Mouse (Mus musculus): ENCODE data around the gene Stambp. TPM values are rescaled to one million over a fixed set of nuclear protein-coding genes. Genes with fewer than 3 reads are reported as not detected.
A peak's percentile ranks its signal among the peaks of the same experiment; 100 is the strongest.

The Stambp gene
- polyA plus RNA-seq, 1 experiment from 2014 or later, result 30.7 TPM

DNA sequence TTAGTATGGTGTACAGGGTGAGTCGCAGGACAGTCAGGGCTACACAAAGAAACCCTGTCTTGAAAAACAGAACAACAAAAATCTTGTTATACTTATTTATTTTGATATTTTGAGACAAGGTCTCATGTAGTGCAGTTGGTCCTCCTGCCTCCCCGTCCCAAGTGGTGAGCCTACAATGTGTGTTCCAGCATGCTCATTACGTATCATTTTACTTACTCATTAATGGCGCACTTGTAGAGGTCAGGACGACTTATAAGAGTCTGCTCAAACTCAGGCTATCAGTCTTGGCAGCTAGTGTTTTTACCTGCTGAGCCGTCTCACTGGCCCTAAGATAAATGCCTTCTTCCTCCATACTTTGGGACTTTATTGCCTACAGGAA is 65.4 kb downstream of the Stambp start:
- Histone ChIP-seq H3K9ac (replicated peaks; ENCODE audit: low read depth) (no peak overlapping the region), H3K27me3 (replicated peaks; ENCODE audit: insufficient read depth, low read length) (no peaks in the 10 kb centered on the region), H3K36me3 (ENCODE audit: insufficient read depth, low read length) (no peaks in the 10 kb centered on the region), H3K4me2 (replicated peaks; ENCODE audit: low read depth, low read length) (peak overlapping the region; percentile 77), H3K9me3 (ENCODE audit: low read length) (no peaks in the 10 kb centered on the region), H3K4me1 (ENCODE audit: insufficient read depth, low read depth, low read length) (peaks cover 4% of the 10 kb centered on the region; the same call in 1 of the 2 replicates), H3K27ac (ENCODE audit: low read length) (peak overlapping the region; percentile 71), H3K4me3 (ENCODE audit: low read depth, low read length) (peak overlapping the region; percentile 67)
- DNase-seq (ENCODE audit: low spot score) (no peak), ATAC-seq (0 out of 2 replicates have a peak, but pooled peaks have one; percentile 5)
- TF ChIP-seq EP300 (IDR thresholded peaks at IDR 0.05) (no peak), CTCF (IDR thresholded peaks at IDR 0.05) (no peak)
- 15% methylated on average over 6 of the region's 6 CpGs for WGBS

DNA sequence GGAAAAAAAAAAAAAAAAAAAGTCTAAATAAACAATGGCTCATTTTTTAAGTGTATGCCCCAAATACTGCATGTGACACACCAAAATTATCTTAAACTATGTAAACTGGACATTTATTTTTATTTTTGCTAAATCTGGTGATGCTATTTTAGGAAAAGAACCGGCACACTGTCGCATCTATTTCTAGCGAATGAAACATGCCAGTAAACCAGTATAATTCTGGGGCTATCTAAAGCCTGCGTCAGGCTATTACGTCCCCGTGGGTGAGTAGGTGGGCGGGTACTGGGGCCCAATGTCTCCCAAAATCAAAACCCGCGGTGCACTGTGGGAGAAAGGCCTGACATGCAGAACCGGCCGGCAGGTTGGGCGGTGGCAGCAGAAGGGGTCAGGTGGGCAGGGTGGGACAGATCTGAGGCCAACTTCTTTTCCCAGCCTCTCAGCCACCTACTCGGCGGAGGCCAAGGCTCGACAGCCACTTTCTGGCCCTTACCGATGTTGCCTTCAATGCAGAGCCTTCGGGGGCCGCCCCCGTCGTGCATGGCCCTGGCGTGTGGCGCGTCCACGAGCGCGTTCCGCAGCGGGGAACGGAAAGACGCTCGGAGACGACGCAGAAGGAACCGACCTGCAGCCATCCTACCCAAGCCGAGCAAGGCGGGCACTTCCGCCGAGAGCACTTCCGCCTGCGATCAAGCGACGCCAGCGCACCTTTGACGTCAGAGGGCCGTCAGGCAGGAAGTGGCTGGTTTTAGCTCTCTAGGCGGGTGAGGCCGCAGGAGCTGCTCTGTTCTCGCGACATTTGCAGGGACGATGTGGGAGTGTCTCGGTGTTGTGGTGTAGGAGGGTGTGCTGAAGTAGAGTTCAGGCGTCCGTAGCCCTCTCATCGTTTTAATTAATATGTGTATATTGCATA is 66.0 kb downstream of the Stambp start, which contains the start of gene Dguok:
Dguok (minus strand) TSS at position 712 of the 910 bp plus-strand sequence.
- under 1% methylated on average over 54 of the region's 54 CpGs for WGBS
- Histone ChIP-seq H3K4me2 (replicated peaks; ENCODE audit: low read depth, low read length) (peak within 1 kb of the TSS; percentile 77), H3K9ac (replicated peaks; ENCODE audit: low read depth) (peak within 1 kb of the TSS; percentile 60), H3K4me3 (ENCODE audit: low read depth, low read length) (peak within 1 kb of the TSS; percentile 67), H3K4me1 (ENCODE audit: insufficient read depth, low read depth, low read length) (peaks cover 4% of the 10 kb centered on the region; the same call in 1 of the 2 replicates), H3K27me3 (replicated peaks; ENCODE audit: insufficient read depth, low read length) (no peaks in the 10 kb centered on the region), H3K27ac (ENCODE audit: low read length) (peak within 1 kb of the TSS; percentile 96), H3K9me3 (ENCODE audit: low read length) (no peaks in the 10 kb centered on the region), H3K36me3 (ENCODE audit: insufficient read depth, low read length) (no peaks in the 10 kb centered on the region)
- DNase-seq (ENCODE audit: low spot score), result peak; percentile 100
- TF ChIP-seq EP300 (IDR thresholded peaks at IDR 0.05), result peak; percentile 74
- TF ChIP-seq CTCF (IDR thresholded peaks at IDR 0.05), result no peak
- ATAC-seq, result peak; percentile 98

DNA sequence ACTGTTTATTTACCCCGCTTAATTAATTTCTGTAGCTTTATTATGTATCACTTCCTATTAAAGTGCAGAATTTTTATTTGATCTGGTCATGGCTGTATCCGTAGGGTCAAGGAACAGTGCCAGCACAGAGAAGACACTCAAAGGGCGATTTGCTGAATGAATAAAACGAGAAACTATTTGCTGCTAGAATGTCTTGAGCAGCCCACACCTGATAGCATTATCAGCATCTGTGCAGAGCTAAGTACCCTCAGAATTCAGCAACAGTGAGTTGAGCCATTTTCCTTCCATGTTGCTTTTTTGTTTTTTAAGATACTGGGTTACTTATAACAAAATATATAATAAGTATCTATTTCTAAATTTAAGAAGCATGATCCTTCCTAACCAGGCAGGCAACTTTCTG is 67.0 kb downstream of the Stambp start:
- Histone ChIP-seq H3K27ac (ENCODE audit: low read length) (0 out of 2 replicates have a peak overlapping the region, but pooled peaks have one; percentile 96), H3K36me3 (ENCODE audit: insufficient read depth, low read length) (no peaks in the 10 kb centered on the region), H3K9me3 (ENCODE audit: low read length) (no peaks in the 10 kb centered on the region), H3K4me2 (replicated peaks; ENCODE audit: low read depth, low read length) (no peak overlapping the region), H3K9ac (replicated peaks; ENCODE audit: low read depth) (no peak overlapping the region), H3K4me3 (ENCODE audit: low read depth, low read length) (no peak overlapping the region), H3K4me1 (ENCODE audit: insufficient read depth, low read depth, low read length) (peaks cover 4% of the 10 kb centered on the region; the same call in 1 of the 2 replicates), H3K27me3 (replicated peaks; ENCODE audit: insufficient read depth, low read length) (no peaks in the 10 kb centered on the region)
- TF ChIP-seq EP300 (IDR thresholded peaks at IDR 0.05) (no peak), CTCF (IDR thresholded peaks at IDR 0.05) (no peak)
- WGBS, result 85% methylated on average over 4 of the region's 4 CpGs
- ATAC-seq (no peak), DNase-seq (ENCODE audit: low spot score) (no peak)

DNA sequence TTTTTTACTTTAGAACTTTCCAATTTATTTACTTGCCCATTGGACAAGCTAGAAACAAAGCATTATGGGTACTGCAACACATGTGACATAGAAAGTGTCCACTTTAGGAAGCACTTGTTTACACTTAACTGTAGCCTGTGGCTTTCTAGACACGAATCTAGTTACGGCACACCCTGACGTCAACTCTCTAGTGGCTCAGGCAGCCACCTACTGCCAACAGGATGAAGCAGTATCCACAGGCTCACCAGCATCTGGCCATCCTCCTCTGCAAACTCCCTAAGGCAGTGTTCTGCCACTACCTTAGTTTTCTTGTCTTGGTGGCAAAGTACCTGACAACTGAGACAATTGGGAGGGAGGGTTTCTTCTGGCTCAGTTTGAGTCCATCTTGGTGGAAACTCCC is 69.2 kb downstream of the Stambp start:
- H3K4me1 ChIP-seq (ENCODE audit: insufficient read depth, low read depth, low read length), result peaks cover 4% of the 10 kb centered on the region; the same call in 1 of the 2 replicates
- H3K27ac ChIP-seq (ENCODE audit: low read length), result no peak overlapping the region
- no peaks in the 10 kb centered on the region for H3K36me3 ChIP-seq (ENCODE audit: insufficient read depth, low read length)
- TF ChIP-seq EP300 (IDR thresholded peaks at IDR 0.05), result no peak
- no peak for TF ChIP-seq CTCF (IDR thresholded peaks at IDR 0.05)
- no peak overlapping the region for H3K4me3 ChIP-seq (ENCODE audit: low read depth, low read length)
- no peak overlapping the region for H3K9ac ChIP-seq (replicated peaks; ENCODE audit: low read depth)
- no peaks in the 10 kb centered on the region for H3K9me3 ChIP-seq (ENCODE audit: low read length)
- 42% methylated on average over 3 of the region's 3 CpGs for WGBS
- H3K4me2 ChIP-seq (replicated peaks; ENCODE audit: low read depth, low read length), result no peak overlapping the region
- H3K27me3 ChIP-seq (replicated peaks; ENCODE audit: insufficient read depth, low read length), result no peaks in the 10 kb centered on the region
- DNase-seq (ENCODE audit: low spot score) (no peak), ATAC-seq (no peak)

DNA sequence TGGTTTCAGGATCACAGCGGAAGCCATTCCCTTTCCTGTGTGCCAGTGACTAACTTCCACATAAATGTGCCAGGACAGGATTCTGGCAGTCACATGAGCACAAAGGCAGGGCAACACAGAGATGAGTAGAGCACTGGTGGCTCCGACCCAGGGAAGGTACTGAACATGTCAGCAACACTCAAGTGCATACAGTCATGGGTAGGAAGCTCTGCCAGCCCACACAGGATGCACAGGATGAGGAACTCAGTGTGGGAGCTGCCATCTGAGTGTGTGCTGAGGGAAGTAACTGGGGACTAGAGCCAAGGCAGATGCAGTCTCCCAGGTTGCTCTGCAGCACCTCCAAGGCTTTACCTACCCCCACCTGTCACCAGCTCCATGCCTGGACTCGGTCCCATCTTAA is 69.9 kb downstream of the Stambp start:
- Histone ChIP-seq H3K27me3 (replicated peaks; ENCODE audit: insufficient read depth, low read length) (no peaks in the 10 kb centered on the region), H3K9ac (replicated peaks; ENCODE audit: low read depth) (no peak overlapping the region), H3K27ac (ENCODE audit: low read length) (0 out of 2 replicates have a peak overlapping the region, but pooled peaks have one; percentile 32), H3K9me3 (ENCODE audit: low read length) (no peaks in the 10 kb centered on the region), H3K4me3 (ENCODE audit: low read depth, low read length) (no peak overlapping the region), H3K36me3 (ENCODE audit: insufficient read depth, low read length) (no peaks in the 10 kb centered on the region), H3K4me1 (ENCODE audit: insufficient read depth, low read depth, low read length) (peaks cover 4% of the 10 kb centered on the region; the same call in 1 of the 2 replicates), H3K4me2 (replicated peaks; ENCODE audit: low read depth, low read length) (no peak overlapping the region)
- DNase-seq (ENCODE audit: low spot score), result peak; percentile 32
- 73% methylated on average over 3 of the region's 3 CpGs for WGBS
- ATAC-seq, result no peak
- TF ChIP-seq EP300 (IDR thresholded peaks at IDR 0.05), result no peak
- TF ChIP-seq CTCF (IDR thresholded peaks at IDR 0.05), result no peak

DNA sequence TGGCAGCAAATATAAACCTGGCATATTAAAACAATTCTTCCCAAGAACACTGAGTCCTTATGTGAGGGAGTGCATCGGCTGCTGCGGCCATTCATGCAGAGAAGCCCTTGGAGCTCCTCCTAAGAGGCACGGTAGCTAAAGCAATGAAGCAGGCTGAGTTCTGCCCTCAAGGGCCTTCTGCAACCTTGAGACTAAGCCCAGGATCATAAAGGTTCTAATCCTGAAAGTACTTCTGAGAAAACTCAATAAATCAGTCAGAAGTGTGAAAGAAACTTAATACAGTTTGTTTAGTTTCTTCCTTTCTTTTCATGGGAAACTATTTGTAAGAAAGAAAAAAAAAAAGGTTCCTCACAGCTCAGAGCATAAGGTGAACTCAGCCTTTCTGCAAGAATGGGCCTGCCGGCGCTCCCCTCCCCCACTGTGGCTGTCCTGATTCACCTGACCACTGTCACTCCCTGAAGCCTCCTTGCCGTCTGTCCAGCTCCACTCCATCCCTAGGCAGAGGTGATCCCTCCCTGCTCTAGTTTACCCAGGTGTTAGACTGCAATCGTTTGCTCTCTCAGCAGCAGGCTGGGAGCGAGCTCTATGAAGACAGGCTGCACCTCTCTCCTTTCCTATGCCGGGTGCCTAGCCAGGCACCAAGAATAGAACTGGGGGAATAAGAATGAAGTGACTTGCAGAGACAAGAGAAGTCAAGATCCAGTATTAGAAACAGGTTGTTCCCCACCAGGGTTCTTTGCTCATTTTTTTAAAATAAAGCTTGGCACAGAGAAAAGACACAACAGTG is 70.8 kb downstream of the Stambp start:
- TF ChIP-seq EP300 (IDR thresholded peaks at IDR 0.05) (no peak), CTCF (IDR thresholded peaks at IDR 0.05) (no peak)
- Histone ChIP-seq H3K9ac (replicated peaks; ENCODE audit: low read depth) (no peak overlapping the region), H3K4me3 (ENCODE audit: low read depth, low read length) (no peak overlapping the region), H3K9me3 (ENCODE audit: low read length) (no peaks in the 10 kb centered on the region), H3K36me3 (ENCODE audit: insufficient read depth, low read length) (no peaks in the 10 kb centered on the region), H3K27ac (ENCODE audit: low read length) (peak overlapping the region; percentile 32; the same call in 1 of the 2 replicates), H3K4me2 (replicated peaks; ENCODE audit: low read depth, low read length) (no peak overlapping the region), H3K27me3 (replicated peaks; ENCODE audit: insufficient read depth, low read length) (no peaks in the 10 kb centered on the region), H3K4me1 (ENCODE audit: insufficient read depth, low read depth, low read length) (0 out of 2 replicates have a peak, but pooled peaks cover 3% of the 10 kb centered on the region)
- 64% methylated on average over 9 of the region's 9 CpGs for WGBS
- ATAC-seq, result no peak
- no peak for DNase-seq (ENCODE audit: low spot score)
